In genomic region chr9:115215830-115216701, GRCm38 (mm10) we compare ENCODE assay signal across 8 mouse cellular contexts.
DNase-seq lines count a peak whose midpoint lies in the region; ATAC-seq lines count a peak whose summit lies in the region.

No protein-coding gene starts in this region.

- peaks cover 3% of the 10 kb centered on the region for H3K9me3 ChIP-seq in heart, embryonic 11.5 days (replicated peaks; ENCODE audit: control insufficient read depth, low read length)
- no peaks in the 10 kb centered on the region for H3K9me3 ChIP-seq in embryonic facial prominence, embryonic 12.5 days
- no peaks in the 10 kb centered on the region for H3K9me3 ChIP-seq in limb, embryonic 10.5 days (replicated peaks)

- peaks cover 14% of the 10 kb centered on the region for H3K4me1 ChIP-seq in heart, embryonic 11.5 days (ENCODE audit: control insufficient read depth, insufficient read depth, low read length)
- peaks cover 14% of the 10 kb centered on the region; the same call in 1 of the 2 replicates for H3K4me1 ChIP-seq in embryonic facial prominence, embryonic 12.5 days
- H3K4me1 ChIP-seq in limb, embryonic 10.5 days, result peaks cover 31% of the 10 kb centered on the region

- no peaks in the 10 kb centered on the region for H3K27me3 ChIP-seq in heart, embryonic 11.5 days (ENCODE audit: control insufficient read depth, insufficient read depth, low read length)
- no peaks in the 10 kb centered on the region for H3K27me3 ChIP-seq in embryonic facial prominence, embryonic 12.5 days
- H3K27me3 ChIP-seq in limb, embryonic 10.5 days (ENCODE audit: low read depth, poor library complexity, severe bottlenecking), result no peaks in the 10 kb centered on the region

- peak; percentile 60; the same call in 1 of the 2 replicates for ATAC-seq in heart, embryonic 11.5 days (replicated peaks; ENCODE audit: insufficient number of reproducible peaks, low FRiP score, low TSS enrichment)
- ATAC-seq in embryonic facial prominence, embryonic 12.5 days (ENCODE audit: insufficient number of reproducible peaks, insufficient read depth, low FRiP score, low TSS enrichment), result no peak

- H3K4me2 ChIP-seq in heart, embryonic 11.5 days, result peak overlapping the region; percentile 34; the same call in 1 of the 2 replicates
- H3K4me2 ChIP-seq in embryonic facial prominence, embryonic 12.5 days (replicated peaks), result peak overlapping the region; percentile 16; the same call in 1 of the 2 replicates

- no peak overlapping the region for H3K27ac ChIP-seq in heart, embryonic 11.5 days (ENCODE audit: low read depth, low read length)
- H3K27ac ChIP-seq in embryonic facial prominence, embryonic 12.5 days, result no peak overlapping the region
- peak overlapping the region; percentile 65 for H3K27ac ChIP-seq in limb, embryonic 10.5 days

- H3K36me3 ChIP-seq in heart, embryonic 11.5 days (ENCODE audit: control insufficient read depth, insufficient read depth, low read length), result no peaks in the 10 kb centered on the region
- H3K36me3 ChIP-seq in embryonic facial prominence, embryonic 12.5 days, result no peaks in the 10 kb centered on the region
- no peaks in the 10 kb centered on the region for H3K36me3 ChIP-seq in limb, embryonic 10.5 days

- no peak for DNase-seq in heart, postnatal 36 days
- peak; percentile 66 for DNase-seq in limb, embryonic 10.5 days (ENCODE audit: low spot score)
- DNase-seq in neural tube, embryonic 10.5 days (ENCODE audit: extremely low spot score, low spot score), result peak; percentile 54
- no peak for DNase-seq in cerebellum, adult 11-12 months
- no peak for DNase-seq in heart, adult 11 months
- DNase-seq in ovary, adult 18-20 months (ENCODE audit: low spot score), result no peak

- 27% methylated on average over 21 of the region's 21 CpGs for WGBS in heart, embryonic 11.5 days (ENCODE audit: insufficient replicate concordance)
- WGBS in embryonic facial prominence, embryonic 12.5 days, result 30% methylated on average over 21 of the region's 21 CpGs
- WGBS in limb, embryonic 10.5 days, result 24% methylated on average over 21 of the region's 21 CpGs

- H3K4me3 ChIP-seq in heart, embryonic 11.5 days (ENCODE audit: low read depth, low read length), result no peak overlapping the region
- no peak overlapping the region for H3K4me3 ChIP-seq in embryonic facial prominence, embryonic 12.5 days
- H3K4me3 ChIP-seq in limb, embryonic 10.5 days, result peak overlapping the region; percentile 22

- no peak overlapping the region for H3K9ac ChIP-seq in heart, embryonic 11.5 days (ENCODE audit: low read depth, low read length)
- no peak overlapping the region for H3K9ac ChIP-seq in embryonic facial prominence, embryonic 12.5 days

- intact Hi-C loops in heart, postnatal 36 days (cut with DNase I), result no loop called here

Comparison
In these comparisons a context has a peak if more than half of its experiments do, and no peak if none do; other contexts are left out.
1. DNase-seq: peak in limb, embryonic 10.5 days (single experiment) and neural tube, embryonic 10.5 days (single experiment); none in heart, postnatal 36 days (0 of 2), cerebellum, adult 11-12 months (single experiment), heart, adult 11 months (single experiment) and ovary, adult 18-20 months (single experiment).